Mouse (Mus musculus): Measurements from ENCODE around the gene Strada. TPM values are rescaled to one million over a fixed set of nuclear protein-coding genes. Genes with fewer than 3 reads are reported as not detected.

Strada gene
- polyA plus RNA-seq, 1 experiment: 10.9 TPM

DNA sequence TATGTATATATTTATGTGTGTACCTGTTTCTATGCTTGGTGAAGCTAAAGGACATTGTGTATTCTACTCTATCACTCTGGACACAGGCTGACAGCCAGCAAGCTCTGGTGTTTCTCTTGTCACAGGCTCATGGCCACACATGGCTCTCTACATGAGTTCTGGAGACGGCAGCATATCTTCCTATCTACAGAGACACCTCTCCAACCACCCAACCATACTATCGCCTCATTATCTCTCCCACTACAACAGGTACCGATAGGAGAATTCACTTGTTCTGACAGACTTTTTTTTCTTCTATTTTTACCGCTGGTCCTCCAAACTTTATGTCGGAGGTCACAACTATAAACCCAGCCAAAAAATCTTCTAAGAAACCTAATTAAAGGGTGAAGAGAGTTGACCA, 9.7 kb downstream of the Strada start:
- WGBS: 70% methylated on average over 5 of the region's 5 CpGs
- no peak for DNase-seq (ENCODE audit: low read depth, low spot score)

DNA sequence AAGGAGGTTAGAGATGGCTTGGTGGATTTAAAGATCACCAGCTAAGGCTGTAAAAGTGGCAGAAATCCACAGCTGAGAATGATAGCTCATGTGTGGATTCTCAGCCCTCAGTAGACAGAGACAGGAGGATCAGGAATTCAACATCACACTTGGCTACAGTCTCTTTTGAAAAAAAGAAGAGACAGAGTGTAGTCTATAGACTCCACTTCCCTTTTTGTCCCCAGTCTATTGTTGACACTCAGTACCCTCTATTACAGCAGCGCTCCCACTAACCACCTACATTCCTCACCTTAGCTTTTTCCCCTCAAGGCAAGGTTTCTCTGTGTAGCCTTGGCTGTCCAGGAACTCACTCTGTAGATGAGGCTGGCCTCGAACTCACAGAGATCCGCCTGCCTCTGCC, 10.3 kb downstream of the Strada start:
- DNase-seq (ENCODE audit: low read depth, low spot score): no peak
- 97% methylated on average over 3 of the region's 3 CpGs for WGBS

DNA sequence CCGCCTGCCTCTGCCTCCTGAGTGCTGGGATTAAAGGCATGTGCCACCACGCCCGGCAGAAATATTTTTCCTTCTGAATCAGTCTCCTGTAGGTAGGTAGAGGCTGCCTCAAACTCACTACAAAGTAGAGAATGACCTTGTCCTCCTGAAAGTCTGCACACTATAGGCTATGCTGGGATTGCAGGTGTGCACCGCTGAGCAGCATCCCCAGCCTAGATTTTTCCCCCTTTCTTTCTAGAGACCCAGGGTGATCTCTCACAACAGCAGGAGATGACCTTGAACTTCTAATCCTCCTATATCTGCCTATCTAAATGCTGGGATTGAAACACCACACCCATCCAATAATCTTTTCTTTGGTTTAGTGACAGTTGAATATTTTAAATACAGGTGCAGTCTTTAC, 14.6 kb downstream of the Strada start:
- WGBS: 91% methylated on average over 4 of the region's 4 CpGs

DNA sequence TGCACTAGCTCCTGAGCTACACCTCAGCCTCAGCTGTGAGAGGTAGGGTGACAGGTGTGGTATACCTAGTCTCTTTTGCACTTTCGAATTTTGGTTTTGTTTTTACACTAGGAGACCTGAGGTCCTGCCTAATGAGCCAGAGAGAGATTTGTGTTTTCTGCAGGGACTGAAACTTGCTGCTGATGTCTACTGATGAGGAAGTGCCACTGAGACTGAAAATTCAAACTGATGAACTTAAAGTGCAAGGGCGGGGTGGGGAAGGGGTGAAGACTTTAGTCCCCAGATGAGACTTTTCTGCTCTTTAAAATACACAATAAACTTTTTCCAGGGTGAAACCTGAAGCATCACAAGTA, 21.5 kb downstream of the Strada start:
- DNase-seq (ENCODE audit: low read depth, low spot score): no peak
- WGBS: 84% methylated on average over 2 of the region's 2 CpGs

More for the DNA sequence above, 14.6 kb downstream of the Strada start:
- no peak for DNase-seq (ENCODE audit: low read depth, low spot score)

DNA sequence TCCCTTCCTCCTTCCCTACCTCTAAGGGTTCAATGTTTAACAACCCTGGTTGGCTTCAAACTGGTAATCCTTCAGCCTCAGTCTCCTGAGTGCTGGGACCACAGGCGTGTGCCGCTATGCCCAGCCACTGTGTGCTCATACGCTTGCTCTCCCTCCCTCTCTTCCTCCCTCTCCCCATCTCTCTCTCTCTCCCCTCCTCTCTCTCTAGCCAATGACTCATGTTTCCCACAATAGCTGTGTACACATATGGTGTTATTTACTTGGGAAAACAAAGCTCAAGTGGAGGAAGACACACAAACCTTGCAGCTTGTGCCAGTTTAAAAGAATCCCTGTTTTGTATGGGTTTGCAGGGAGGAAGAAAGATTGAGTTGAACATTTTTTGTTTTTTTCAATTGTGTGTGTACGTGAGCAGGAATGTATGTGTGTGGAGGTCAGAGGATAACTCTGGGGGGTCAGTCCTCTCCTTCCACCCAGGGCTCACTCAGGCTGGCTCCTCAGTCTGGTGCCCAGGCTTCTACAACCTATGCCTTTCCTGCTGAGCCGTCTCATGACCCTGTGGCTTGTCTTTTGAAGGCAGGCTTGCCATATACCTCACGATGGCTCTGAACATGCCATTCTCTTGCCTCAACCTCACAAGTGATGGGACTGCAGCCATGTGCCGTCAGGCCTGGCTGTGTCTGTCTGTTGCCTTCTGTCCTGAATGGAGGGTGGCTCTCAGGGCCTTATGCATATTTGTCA, 22.1 kb downstream of the Strada start:
- 66% methylated on average over 7 of the region's 7 CpGs for WGBS
- no peak for DNase-seq (ENCODE audit: low read depth, low spot score)

DNA sequence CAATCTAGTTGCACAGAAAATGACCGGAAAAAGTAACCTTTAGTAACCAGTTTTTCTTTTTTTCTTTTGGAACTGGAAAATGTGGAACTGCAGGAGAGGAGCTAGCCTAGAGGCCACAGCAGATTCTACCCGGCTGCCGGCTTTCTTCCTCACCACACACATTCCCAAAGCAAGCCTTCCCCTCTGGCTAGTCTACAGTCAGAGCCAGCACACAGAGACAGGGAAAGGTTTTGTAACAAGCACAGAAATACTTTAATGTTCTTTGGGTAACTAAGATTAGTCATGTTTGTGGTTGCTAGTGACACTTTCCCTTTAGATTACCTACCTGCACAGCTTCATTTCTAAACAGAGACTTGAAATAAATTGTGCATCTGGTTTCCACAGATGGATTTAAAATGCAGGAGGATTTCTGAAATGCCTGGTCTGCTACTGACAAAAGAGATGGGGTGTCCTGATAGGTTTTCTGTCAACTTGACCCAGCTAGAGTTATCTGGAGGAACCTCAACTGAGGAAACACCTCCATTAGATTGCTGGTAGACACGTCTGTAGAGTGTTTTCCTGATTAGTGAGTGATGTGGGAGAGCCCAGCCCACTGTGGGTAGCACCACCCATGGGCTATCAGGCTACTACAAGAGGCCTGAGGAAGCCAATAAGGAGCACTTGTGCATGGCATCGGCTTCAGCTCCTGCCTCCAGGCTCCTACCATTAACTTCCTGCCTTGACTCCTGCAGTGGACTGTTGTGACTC, 23.8 kb downstream of the Strada start:
- WGBS: 72% methylated on average over 5 of the region's 5 CpGs

DNA sequence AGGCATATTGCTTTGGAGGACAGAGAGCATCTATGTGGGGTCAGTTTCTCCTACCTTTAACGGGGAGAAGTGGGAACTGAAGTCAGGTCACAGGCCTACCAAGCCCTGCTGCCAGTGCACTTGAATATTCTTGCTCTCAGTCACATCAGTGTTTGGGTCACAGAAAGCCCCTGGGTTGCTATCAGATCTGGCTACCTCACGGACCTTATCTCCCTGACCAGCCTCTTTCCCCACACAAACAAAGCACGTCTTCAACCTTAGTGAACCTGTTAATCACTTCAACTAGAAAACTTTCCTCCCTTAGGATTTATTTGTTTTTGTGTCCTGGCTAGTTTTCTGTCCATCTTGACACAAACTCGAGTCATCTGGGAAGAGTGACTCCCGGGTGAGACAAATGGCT, 25.6 kb downstream of the Strada start:
- WGBS: 90% methylated on average over 5 of the region's 5 CpGs
- no peak for DNase-seq (ENCODE audit: low read depth, low spot score)

More for the DNA sequence above, 23.8 kb downstream of the Strada start:
- DNase-seq (ENCODE audit: low read depth, low spot score): no peak

DNA sequence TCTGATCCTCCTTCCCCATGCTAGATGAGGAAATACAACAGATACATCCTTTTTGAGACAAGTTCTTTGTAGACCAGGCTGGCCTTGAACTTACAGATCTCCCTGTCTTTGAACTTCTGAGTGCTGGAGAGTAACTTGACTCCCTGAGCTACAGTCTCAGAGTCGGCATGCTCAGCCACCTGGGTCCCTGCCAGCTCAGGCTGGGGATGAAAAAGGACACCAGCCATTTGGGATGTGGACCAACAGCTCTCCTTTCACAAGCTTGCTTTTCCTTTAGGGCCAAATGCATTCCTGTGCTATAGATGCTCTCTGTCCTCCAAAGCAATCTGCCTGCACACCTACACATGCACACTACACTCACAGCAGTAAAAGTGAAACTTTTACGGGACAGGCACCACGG, 26.9 kb downstream of the Strada start:
- DNase-seq (ENCODE audit: low read depth, low spot score): no peak
- 32% methylated on average over 3 of the region's 3 CpGs for WGBS

DNA sequence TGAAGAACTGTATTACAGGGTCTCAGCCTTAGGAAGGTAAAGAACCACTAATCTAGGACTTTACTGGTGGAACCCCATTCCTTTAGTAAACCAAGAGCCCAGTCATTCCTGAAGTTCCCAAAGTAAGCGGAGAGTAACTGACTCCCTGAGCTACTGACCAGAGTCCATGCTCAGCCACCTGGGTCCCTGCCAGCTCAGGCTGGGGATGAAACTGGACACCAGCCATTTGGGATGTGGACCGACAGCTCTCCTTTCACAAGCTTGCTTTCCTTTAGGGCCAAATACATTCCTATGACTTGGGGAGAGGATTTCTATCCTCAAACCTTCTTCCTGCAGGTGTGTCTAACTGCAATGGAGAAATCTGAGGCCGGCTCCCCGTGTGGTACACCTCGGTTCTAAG, 27.6 kb downstream of the Strada start:
- WGBS: 73% methylated on average over 5 of the region's 5 CpGs
- no peak for DNase-seq (ENCODE audit: low read depth, low spot score)

DNA sequence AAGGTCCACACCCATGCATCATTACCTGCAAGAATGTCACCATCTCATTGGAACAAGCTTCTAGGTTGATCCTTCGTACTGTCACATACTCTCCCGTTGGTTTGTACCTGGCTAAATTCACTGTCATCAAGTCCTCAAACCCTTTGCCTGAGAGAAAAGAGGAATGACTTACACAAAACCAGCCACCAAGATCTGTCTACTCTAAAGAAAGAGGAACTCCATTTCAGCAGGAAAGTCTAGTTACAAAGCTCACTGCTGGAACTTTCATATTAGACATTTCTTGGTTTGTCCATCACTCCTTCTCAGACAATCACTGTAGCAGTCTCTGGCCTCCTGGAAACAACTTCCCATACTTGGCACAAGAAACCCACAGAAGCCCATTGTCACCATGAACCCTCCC, 28.7 kb downstream of the Strada start:
- no peak for DNase-seq (ENCODE audit: low read depth, low spot score)
- 90% methylated on average over 2 of the region's 2 CpGs for WGBS

DNA sequence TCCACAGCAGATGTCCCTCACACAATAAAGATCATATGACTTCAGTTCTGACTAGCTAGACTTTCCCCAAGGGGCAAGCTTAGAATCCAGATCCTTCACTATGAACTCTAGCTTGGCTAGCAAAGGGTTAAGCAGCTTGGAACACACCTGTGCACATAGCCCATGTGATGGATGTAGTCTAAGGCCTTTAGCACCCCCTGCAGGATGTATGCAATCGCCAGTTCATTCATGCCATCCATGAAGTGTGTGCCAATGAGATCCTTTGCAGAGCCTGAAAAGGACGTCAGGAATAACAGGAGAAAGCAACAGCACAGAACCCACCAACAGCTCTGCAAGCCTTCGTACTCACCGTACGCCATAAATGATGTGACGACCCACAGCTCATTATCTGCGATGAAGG, 31.2 kb downstream of the Strada start:
- DNase-seq (ENCODE audit: low read depth, low spot score): no peak
- 73% methylated on average over 7 of the region's 7 CpGs for WGBS

DNA sequence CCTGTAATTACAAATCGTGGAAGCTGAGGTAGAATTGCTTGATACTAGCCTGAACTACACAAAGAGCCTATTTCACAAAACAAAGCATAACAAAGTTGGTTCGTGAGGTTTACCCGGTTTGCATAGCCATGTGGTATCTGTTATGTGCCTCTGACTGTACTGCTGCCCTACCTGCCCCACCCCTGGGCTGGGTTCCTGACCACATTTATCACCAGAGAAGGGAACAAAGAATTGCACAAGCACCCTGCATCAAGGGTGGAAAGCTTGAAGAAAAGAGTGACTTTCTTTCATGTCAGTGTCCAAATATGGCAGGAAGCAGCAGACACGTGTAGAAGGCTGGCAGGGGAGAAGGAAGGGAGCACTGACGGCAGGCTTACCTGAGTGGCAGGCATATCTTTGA, 34.5 kb downstream of the Strada start:
- 38% methylated on average over 5 of the region's 5 CpGs for WGBS
- no peak for DNase-seq (ENCODE audit: low read depth, low spot score)

DNA sequence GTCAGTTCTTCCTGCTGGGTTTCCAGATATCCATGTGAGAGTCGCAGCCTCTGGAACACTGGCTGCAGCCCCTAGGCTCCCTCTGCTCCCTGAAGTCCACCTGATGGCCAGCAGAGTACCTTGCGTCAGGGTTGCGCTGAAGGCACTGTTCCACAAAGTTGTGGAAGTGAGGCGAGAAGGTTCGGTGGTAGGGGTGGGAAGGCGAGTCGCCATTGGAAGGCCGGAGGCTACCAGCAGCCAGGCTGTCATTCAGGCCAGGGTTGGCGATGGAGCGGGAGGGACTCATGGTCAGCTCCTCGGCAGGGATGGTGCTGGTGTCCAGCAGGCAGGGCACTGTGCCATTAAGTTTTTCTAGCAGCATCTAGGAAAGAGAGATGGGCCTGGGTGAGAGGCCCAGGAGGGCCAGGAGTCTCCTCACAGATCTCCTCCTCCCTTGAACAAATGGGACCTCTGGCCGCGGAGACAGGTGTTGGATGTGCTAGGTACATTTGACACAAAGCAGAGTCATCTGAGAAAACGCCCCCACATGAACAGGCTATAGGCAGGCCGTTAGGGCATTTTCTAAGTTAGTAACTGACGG, 37.3 kb downstream of the Strada start:
- DNase-seq (ENCODE audit: low read depth, low spot score): no peak
- WGBS: 93% methylated on average over 16 of the region's 16 CpGs

DNA sequence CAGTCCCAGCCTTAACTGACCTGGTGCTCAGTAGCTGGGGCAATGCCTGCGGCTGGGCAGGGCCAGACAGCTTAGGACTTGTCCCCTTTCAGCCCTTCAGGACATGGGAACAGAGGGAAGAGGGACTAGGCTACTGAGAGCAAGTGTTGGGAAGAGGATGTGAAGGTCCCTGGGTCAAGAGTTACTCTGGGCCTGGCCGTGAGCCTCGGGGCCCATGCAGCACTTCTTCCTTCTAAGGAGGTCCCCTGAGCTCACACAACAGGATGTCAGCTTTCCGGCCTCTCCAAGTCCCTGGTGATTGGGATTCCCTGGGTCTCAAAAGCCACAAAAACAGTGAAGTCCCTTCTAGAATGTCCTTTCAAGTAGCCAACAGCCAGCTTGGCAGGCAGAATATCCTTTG, 38.4 kb downstream of the Strada start:
- WGBS: 79% methylated on average over 4 of the region's 4 CpGs
- DNase-seq (ENCODE audit: low read depth, low spot score): no peak

DNA sequence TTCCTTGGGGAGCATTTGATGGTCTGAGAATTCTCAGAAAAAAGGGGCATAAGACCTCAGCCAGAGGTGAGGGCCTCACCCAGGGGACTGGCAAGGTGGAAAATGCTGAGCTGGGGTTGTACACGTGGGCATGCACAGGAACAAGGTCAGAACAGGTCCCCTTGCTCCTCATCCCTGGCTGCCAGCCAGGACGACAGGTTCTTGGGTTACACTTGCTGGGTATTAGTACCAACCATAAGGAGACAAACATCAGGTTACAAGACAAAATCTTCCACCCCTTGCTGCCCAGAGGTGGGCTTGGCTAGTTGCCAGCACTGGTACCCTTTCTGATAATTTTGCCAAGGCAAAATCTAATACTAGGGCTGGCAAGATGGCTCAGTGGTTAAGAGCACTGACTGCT, 39.7 kb downstream of the Strada start:
- 74% methylated on average over 2 of the region's 2 CpGs for whole genome bisulfite sequencing
- no peak for DNase-seq (ENCODE audit: low read depth, low spot score)

DNA sequence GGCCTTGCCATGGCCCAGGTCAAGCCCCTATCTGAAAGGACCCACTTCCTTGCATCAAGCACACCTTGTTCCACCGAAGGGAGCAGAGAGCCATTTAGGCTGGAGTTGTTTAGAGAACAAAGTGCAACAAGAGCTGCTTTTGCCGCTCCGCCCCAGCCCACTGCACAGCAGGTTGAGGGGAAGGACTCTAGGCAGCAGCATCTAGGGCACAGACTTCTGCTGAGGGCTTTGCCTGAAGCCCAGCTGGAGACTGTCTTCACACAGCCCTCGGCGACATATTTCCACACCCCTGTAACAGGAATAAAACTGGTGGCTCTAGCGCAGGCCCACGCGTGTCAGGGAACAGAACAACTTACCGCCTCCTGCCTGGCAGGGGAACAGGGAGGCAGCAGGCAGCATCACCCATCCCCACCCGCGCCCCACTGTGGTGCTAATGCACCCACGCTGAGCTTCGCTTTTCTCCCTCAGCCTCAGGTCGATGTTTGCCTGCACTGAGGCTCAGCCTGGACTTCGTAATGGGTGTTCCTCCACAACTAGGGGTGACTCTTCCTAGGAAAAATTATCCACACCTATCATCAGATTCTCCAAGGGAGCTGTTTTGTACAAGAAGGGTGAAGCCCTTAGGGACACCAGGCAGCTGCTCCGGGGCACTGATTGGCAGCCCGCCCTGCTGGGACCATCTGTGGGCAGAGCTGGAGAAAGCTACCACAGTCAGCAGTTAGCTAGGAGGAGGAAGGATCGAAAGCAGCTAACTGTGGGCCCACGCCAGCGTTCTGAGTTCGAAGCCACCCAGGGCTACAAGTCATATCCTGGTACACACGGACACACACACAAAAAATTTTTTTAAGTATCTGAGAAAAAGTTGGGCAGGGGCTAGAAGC, 40.9 kb downstream of the Strada start, which contains the start of the genes Gm10840 and Limd2:
Gene Gm10840 (plus strand): TSS at position 10 of the 881 bp plus-strand sequence.
Gene Limd2 (minus strand): TSS at position 20 of the 881 bp plus-strand sequence.
- no peak for DNase-seq (ENCODE audit: low read depth, low spot score)
- WGBS: 46% methylated on average over 22 of the region's 22 CpGs

DNA sequence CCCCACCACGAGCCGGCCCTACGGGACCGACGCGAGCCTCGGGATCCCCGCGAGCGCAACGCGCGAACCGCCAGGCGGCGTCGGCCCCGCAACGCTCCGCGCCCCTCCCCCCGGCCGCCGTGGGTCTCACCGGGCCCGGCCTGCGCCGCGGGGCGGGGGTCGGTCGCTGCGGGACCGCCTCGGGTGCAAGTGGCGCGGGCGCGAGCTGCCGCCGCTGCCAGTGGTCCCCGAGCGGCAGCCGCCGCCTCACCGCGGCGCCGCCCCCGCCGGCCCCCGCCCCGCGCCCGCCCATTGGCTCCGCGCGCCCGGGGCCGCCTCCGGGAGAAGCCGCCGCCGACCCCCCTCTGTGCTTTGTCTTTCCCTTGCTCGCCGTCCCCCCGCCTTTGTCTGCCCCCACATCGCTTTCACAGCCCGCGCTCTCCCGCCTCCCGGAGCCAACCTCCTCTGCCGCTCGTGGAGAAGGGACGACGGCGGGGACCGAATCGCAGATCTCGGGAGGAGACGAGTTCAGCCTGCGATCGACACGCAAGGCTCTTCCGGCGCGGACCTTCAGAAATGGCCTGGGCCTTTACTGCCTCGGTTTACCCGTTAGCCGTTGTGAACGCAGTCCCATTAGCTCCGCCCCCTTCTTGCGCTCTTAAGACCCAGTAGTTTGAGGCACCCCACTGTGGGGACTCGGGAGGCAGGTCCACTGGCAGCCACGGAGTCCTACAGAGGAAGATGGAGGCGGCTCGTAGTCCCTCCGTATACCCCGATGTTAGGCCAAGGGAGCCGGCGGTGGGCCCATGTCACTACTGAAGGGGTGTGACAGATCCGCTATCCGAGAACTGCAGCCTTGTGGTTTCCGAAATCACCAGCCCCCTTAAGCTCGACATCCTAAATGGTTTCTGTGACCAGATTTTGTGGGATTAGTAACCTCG, 41.8 kb downstream of the Strada start:
- DNase-seq (ENCODE audit: low read depth, low spot score): no peak
- under 1% methylated on average over 88 of the region's 106 CpGs for WGBS

DNA sequence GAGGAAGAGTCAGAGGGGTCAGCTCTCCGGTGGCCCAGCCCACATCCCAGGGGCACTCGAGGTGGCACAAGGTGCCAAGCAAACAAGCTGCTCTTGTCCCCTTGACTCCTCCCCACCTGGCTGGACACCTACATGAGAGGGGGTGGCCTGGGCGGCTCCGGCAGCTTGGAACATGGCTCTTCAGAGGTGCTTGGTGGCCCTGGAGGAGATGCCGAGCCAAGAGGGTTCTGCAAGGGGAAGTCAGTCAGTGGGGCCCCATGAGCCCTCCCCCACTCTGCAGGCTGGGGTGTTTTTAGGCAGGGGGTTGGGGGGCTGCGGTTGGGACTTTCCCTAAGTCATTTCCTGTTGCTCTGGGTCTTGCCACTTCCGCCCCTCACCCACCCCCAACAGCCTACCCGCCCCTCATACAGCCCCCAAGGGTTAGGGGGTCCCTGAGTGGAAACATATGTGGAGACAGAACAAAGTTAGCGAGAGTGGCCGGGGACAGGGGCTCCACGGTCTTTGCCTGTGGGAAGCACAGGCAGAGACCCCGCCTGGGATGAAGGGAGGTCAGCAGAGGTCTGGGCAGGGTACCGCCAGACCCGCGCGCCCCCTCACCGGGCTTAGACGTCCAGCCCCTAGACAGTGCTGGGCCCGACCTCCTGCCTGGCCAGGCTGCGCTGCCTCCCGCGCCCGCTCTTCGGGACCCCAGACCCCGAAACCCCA, 42.6 kb downstream of the Strada start:
- DNase-seq (ENCODE audit: low read depth, low spot score): no peak
- 2% methylated on average over 25 of the region's 25 CpGs for WGBS

DNA sequence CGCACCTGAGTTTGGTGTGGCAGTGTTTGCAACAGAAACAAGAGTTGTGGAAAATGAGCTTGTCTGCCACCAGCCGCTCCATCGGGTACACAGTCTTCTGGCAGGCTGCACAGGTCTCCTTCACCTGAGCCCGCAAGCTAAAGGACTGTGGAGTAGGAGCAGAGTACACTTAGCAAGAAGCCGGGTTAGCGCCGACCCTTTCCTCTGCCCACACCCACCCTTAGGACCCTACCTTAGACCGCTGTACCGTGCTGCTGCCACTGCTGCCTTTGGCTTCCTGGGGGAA, 43.1 kb downstream of the Strada start:
- no peak for DNase-seq (ENCODE audit: low read depth, low spot score)
- 37% methylated on average over 9 of the region's 9 CpGs for WGBS
